Mouse (Mus musculus) ovary, adult 10 weeks (tissue): ENCODE results near the gene Gda. TPM values are rescaled to one million over a fixed set of nuclear protein-coding genes. Genes with fewer than 3 reads are reported as not detected.

Experiments
- polyA plus RNA-seq: library from polyadenylated mRNA; stranded (reverse); fragments of 350-450 nt; fragmentation: Illumina TruSeq; extraction: RNeasy Lipid Tissue Mini Kit (QIAGEN cat#74804); gene quantifications from one replicate; pipeline ENCODE4 v1.2.3, GENCODE M21; 2014

Gda gene
- 20.6 TPM for polyA plus RNA-seq

GRCm38 (mm10) chr19:21473345-21473744 lies at the start of gene Gda:
TSS of gene Gda (minus strand) at chr19:21473445.

Other genes with a start within 250 kb of the Gda start
- 371 TPM for gene Zfand5, start 201.2 kb downstream of the Gda start, polyA plus RNA-seq
- 118 TPM for gene 1110059E24Rik, start 179.5 kb upstream of the Gda start, polyA plus RNA-seq
- gene Abhd17b, start 179.7 kb upstream of the Gda start, polyA plus RNA-seq, result 121 TPM